ENCODE assay signal across 8 mouse cellular contexts in the genomic region with DNA sequence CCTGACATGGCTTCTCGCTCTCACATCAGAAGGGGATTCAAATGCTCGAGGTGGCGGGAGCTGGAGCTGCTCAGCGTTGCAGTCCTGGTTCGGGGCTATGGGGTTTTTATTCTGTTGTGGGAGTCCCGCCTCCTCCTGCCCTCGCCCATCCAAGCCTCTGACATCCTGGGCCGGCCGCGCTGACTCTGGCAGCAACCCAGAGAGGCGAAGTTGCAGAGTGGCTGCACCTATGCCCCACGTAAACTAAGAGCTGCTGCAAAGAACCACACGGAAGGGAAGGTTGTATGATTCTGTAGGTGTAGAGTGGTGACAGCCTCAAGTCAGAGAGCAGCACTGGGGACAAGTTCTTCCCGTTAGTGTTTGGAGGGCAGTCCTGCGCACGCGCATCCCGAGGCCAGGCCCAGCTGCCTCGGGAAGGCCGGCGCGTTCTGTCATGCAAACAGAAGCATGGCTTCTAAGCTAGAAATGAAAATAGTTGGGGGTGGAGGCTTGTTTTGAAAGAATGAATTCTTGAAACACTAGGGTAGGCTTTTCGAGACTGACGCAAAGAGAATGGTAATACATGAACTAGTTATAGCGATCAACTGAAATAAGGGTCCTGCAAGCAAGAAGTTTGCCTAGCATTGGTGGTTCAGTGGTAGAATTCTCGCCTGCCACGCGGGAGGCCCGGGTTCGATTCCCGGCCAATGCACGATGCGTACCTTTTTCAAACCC. TPM values are rescaled to one million over a fixed set of nuclear protein-coding genes. Genes with fewer than 3 reads are reported as not detected.
DNase-seq lines count a peak whose midpoint lies in the region; ATAC-seq lines count a peak whose summit lies in the region.

No protein-coding gene starts in this region.

- intact Hi-C loops in left cerebral cortex, postnatal 10 days (cut with DNase I): no loop called here

- H3K4me3 ChIP-seq in intestine, embryonic 14.5 days (ENCODE audit: low read depth, low read length): peak overlapping the region; percentile 71

- peak; percentile 93 for ATAC-seq in intestine, embryonic 14.5 days (replicated peaks; ENCODE audit: low FRiP score, low TSS enrichment, low read depth)
- ATAC-seq in megakaryocyte progenitor cell, adult 5-6 weeks (replicated peaks; ENCODE audit: poor library complexity): peak; percentile 89

- DNase-seq in adrenal gland, adult 18-20 months (ENCODE audit: low spot score in 2 of 2): peak; percentile 83 to 84
- peak; percentile 91 for DNase-seq in embryo, embryonic 11 days
- DNase-seq in gastrocnemius, postnatal 25 days: peak; percentile 83
- DNase-seq in intestine, embryonic 14.5 days (ENCODE audit: low spot score): peak; percentile 97
- peak; percentile 80 to 91 for DNase-seq in left cerebral cortex, postnatal 10 days (ENCODE audit: extremely low spot score in 1 of 2, low spot score in 2 of 2)
- peak; percentile 84 for DNase-seq in right cerebral cortex, postnatal 14 days
- peak; percentile 86 for DNase-seq in urinary bladder, postnatal 25 days (ENCODE audit: low spot score)

- H3K9me3 ChIP-seq in intestine, embryonic 14.5 days (ENCODE audit: control insufficient read depth, low read length): no peaks in the 10 kb centered on the region

- peak overlapping the region; percentile 77 for H3K27ac ChIP-seq in intestine, embryonic 14.5 days (ENCODE audit: low read depth)

- peak overlapping the region; percentile 56 for H3K4me2 ChIP-seq in intestine, embryonic 14.5 days (ENCODE audit: low read length)

- H3K9ac ChIP-seq in intestine, embryonic 14.5 days (ENCODE audit: low read length): peak overlapping the region; percentile 22

- no peaks in the 10 kb centered on the region for H3K27me3 ChIP-seq in intestine, embryonic 14.5 days (replicated peaks; ENCODE audit: control insufficient read depth, insufficient read depth, low read length)

- H3K4me1 ChIP-seq in intestine, embryonic 14.5 days (replicated peaks; ENCODE audit: control insufficient read depth, insufficient read depth, low read length): no peaks in the 10 kb centered on the region

- under 1% methylated on average over 33 of the region's 33 CpGs for WGBS in intestine, embryonic 14.5 days

- no peaks in the 10 kb centered on the region for H3K36me3 ChIP-seq in intestine, embryonic 14.5 days (ENCODE audit: control insufficient read depth, insufficient read depth, low read length)

RNA-seq across cellular contexts. Expression of a gene that starts 20.2 kb away (rescaled TPM):
- total RNA-seq in adrenal gland, adult 18-20 months (2021): 10 to 100 TPM; 17.7 to 32.8 TPM
- 1 to 10 TPM; 3.7 to 4.6 TPM for total RNA-seq in gastrocnemius, postnatal 25 days (2021)
- 10.7 and 12.7 TPM in 2 replicates for polyA plus RNA-seq in intestine, embryonic 14.5 days (2014; fragmentation: Nextera tagmentation; extraction: Ambion mirVana)
- 10 to 100 TPM; 12.5 to 14.2 TPM for total RNA-seq in left cerebral cortex, postnatal 10 days (2021)
- total RNA-seq in megakaryocyte progenitor cell, adult 5-6 weeks (2015): 384 and 416 TPM in 2 replicates
- total RNA-seq in megakaryocyte progenitor cell, adult 5-6 weeks (2017): 406 and 474 TPM in 2 replicates

RNA-seq across cellular contexts. Expression of a gene that starts 25.8 kb away (rescaled TPM):
- 10 to 100 TPM in 1 of 2 experiments, 1 to 10 TPM in 1; 5.8 to 13.0 TPM for total RNA-seq in adrenal gland, adult 18-20 months (2021)
- not detected for total RNA-seq in gastrocnemius, postnatal 25 days (2021)
- polyA plus RNA-seq in intestine, embryonic 14.5 days (2014; fragmentation: Nextera tagmentation; extraction: Ambion mirVana): 1.0 and 1.1 TPM in 2 replicates
- not detected for total RNA-seq in left cerebral cortex, postnatal 10 days (2021)
- total RNA-seq in megakaryocyte progenitor cell, adult 5-6 weeks (2015): 5.4 and 10.5 TPM in 2 replicates
- total RNA-seq in megakaryocyte progenitor cell, adult 5-6 weeks (2017): 7.7 and 8.0 TPM in 2 replicates

Comparison
In these comparisons a context has a peak if more than half of its experiments do, and no peak if none do; other contexts are left out.
1. Peak in every context shown above with its lines: DNase-seq, ATAC-seq, H3K4me3 ChIP-seq and H3K27ac ChIP-seq.
2. RNA of a gene that starts 20.2 kb away (total RNA-seq): 384 to 474 TPM in megakaryocyte progenitor cell, adult 5-6 weeks; 17.7 to 32.8 TPM in adrenal gland, adult 18-20 months, 12.5 to 14.2 TPM in left cerebral cortex, postnatal 10 days and 3.7 to 4.6 TPM in gastrocnemius, postnatal 25 days; every median in the first group is over 10 times any median in the second.
3. RNA of a gene that starts 25.8 kb away (total RNA-seq): 5.8 to 13.0 TPM in adrenal gland, adult 18-20 months and 5.4 to 10.5 TPM in megakaryocyte progenitor cell, adult 5-6 weeks; not detected in gastrocnemius, postnatal 25 days and not detected in left cerebral cortex, postnatal 10 days; every median in the first group is over 4 times any median in the second.